Mouse (Mus musculus) liver (tissue): ENCODE data around the gene Dusp27.
"Not testable (repeated sequence)": the region's sequence is repeated elsewhere in the genome, so short reads cannot be mapped to it uniquely, and the experiment has no call there.

ENCODE experiments used
- DNase-seq: peaks from one replicate; pipeline ENCODE4 v3.0.0-alpha.2; 2020; ENCODE audit warnings: mixed read lengths

The Dusp27 gene

DNA sequence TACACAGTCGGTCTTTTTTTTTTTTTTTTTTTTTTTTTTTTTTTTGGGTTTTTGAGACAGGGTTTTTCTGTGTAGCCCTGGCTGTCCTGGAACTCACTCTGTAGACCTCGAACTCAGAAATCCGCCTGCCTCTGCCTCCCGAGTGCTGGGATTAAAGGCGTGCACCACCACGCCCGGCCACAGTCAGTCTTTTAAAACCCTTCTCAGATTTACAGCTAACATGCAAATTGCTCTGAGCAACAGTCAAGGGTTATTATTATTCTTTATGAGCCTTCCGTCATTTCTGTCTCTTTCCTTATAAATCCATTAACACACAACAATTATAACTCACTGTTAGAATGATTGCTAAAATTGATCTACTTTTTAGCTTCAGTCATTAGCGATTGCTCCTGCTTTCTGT lies 14.1 kb upstream of the Dusp27 start:
- not testable (repeated sequence) for DNase-seq

DNA sequence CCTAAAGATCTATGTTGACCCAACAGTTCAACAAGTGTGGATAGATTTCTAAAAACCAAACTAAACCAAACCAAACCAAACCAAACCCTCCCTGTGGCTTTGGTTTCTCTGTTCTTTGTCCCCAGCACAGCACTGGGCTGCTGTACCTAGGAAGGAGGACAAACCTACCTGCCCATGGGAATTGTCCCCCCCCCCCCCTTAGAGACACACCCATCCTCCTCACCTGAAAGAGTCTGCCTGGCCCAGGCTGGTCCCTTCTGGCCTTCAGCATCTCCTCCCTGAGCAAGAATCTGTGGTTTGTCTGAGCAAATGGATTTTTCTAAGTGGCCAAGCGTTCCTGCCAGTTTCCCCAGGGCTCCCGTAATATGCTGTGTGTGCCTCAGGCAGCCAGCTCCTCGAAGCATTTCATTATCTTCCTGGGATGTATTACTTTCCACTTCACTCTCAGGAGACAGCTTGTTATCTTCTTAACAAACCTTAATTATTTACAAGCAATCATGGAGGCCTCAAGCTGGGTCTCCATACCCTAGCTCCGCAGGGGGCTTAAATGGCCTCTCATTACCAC lies 12.0 kb upstream of the Dusp27 start:
- no peak for DNase-seq

GRCm38 (mm10) chr1:166139113-166139512 lies 11.4 kb upstream of the Dusp27 start:
- DNase-seq, result no peak

GRCm38 (mm10) chr1:166138136-166138535 lies 10.4 kb upstream of the Dusp27 start:
- DNase-seq, result peak; percentile 17

GRCm38 (mm10) chr1:166137244-166137938 lies 9.7 kb upstream of the Dusp27 start:
- DNase-seq, result no peak

GRCm38 (mm10) chr1:166135091-166135740 lies 7.5 kb upstream of the Dusp27 start:
- no peak for DNase-seq

DNA sequence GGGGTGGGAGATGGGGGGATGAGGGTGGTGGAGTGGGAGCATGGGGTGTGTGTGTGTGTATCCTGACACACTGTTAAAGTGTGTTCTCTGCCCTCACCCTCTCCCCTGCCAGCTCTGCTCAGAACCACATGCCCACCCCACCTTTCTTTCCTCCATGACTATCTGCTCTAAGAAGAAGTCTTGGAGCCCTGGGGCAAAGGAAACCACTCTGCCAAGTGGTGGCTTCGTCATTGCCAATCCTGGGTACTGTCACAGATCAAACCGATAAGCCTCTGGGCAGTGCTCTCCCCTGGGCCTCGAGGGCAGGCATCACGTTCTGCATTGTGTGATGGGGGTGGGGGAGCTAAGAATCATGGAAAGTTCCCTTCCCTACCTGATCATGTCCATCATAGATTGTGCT lies 4.6 kb upstream of the Dusp27 start:
- no peak for DNase-seq

GRCm38 (mm10) chr1:166130224-166130860 lies 2.6 kb upstream of the Dusp27 start, which contains the start of gene Gpa33:
TSS of gene Gpa33 (plus strand) at chr1:166130238.
- no peak for DNase-seq

GRCm38 (mm10) chr1:166128551-166128950 lies 829 bp upstream of the Dusp27 start:
- DNase-seq, result no peak

GRCm38 (mm10) chr1:166126795-166127194 lies 927 bp downstream of the Dusp27 start:
- DNase-seq, result no peak

GRCm38 (mm10) chr1:166126290-166126689 lies 1.4 kb downstream of the Dusp27 start:
- DNase-seq, result no peak

DNA sequence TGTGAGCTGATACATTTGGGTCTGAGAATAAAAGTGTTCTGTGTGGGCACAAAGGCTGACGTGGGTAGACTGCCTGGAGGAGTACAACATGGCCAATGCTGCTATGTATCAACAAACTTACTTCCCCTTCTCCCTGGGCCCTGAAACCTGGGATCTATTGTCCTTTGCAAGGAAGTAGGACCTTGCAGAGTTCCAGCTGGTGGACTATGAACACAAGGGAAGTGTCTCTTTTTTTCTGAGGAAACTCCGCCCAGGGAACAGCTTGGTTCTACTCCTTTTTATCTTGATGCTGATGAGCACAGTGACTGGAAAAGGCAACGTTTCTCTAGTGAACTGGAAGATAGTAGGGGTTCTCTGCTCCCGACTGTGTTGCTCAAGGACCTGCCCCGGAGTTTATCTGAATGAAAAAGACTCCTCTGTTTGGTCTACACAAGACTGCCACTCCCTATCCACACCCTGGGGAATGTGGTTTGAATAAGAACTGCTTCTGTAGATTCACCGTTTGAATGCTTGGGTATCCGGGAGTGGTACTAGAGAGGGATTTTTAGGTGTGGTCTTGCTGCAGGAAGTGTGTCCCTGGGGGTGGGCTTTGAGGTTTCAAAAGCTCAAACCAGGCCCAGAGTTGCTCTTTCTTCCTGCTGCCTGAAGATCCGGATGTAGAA lies 2.7 kb downstream of the Dusp27 start:
- DNase-seq, result no peak

DNA sequence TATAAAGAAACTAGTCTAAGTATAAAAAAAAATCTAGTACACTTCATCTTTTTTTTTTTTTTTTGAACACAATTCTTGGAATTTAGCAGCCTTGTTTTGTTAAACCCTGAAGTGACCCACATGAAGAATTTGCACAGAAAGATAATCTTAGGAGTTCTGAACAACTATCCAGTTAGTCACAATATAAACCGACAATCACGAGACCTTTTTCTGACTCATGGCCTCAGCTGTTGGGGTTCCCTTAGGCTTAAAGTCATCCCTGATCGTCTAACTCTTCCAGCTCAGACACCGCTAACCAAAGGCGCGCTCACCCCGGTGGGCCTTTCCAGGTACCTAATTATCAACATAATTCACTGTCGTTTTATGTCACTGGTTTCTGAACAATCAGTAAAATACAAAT lies 4.0 kb downstream of the Dusp27 start:
- no peak for DNase-seq

DNA sequence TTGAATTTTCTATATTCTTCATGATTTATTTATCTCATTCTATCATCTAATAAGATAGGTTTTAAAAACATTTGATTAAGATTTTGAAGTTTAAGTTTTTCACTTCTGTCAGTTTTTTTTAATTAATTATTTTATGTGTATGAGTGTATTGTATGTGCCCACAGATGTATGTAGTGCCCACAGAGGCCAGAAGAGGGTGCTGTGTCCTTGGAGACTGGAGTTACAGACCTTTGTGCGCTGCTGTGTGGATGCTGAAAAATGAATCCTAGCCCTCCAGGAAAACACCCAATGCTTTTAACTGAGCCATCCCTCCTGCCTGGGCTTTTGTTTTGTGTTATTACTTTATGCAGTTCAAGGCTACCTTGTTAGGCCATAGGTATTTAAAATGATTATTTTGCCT lies 4.7 kb downstream of the Dusp27 start:
- DNase-seq, result no peak

DNA sequence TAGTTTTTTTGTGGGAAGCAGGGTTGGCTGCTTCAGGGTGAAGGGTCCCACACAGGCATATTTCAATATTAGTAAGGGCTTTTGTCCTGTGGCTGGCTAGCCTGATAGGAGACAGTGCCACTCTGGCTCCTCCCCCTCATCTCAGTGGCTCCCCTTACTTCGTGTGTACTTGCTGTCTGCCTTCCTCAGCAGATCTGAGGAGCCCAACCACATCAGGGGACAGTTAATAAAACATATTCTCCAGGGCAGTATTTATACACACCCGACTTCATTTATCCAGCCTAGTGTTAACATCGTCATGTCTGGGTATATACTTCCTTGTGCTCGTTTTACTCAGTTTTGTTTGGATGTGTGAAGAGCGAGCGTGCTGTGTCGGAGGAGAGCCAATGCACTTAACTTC lies 5.6 kb downstream of the Dusp27 start:
- DNase-seq, result no peak

- no peak for DNase-seq
These were observed 9.7 kb downstream of the Dusp27 start for GRCm38 (mm10) chr1:166117866-166118639.

- DNase-seq, result no peak
These were observed 12.0 kb downstream of the Dusp27 start for GRCm38 (mm10) chr1:166115719-166116118.

DNA sequence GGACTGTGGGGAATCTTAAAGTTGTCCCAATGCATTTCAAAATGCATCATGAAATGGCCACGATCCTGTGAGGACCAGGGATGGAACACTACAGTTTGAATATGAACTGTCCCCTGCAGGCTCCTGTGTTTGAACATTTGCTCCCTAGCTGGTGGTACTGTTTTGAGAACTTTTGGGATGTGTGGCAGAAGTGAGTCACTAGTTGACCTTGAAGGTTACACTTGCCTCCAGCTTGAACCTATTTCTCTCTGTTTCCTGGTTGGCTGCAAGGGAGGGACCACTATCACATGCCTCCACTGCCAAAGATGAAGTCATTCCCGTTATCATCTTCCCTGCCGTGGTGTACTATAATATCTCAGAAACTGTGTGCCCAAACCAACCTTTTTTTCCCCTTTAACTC lies 12.7 kb downstream of the Dusp27 start:
- DNase-seq, result no peak

GRCm38 (mm10) chr1:166105464-166105863 lies 22.3 kb downstream of the Dusp27 start:
- no peak for DNase-seq

DNA sequence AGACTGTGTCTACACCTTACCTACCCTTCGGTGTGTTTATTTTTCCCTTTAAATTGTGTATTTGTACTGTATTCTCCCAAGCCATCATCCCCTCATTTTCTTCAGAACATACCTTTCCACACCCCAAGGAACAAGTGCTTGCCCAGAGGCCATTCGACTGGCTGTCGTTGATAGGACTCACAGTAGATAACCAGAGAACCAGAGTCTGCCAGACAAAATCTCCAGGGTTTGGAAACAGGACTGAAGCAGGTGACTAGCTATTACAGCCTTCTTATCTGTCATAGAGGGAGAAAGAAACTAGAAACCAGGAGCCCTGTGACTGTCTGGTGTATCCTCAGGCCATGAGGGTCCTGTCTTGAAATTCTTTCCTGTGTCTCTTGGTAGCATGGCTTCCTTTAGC lies 22.9 kb downstream of the Dusp27 start:
- DNase-seq, result peak; percentile 17

- DNase-seq, result peak; percentile 45
These were observed 24.7 kb downstream of the Dusp27 start for GRCm38 (mm10) chr1:166102920-166103608.

GRCm38 (mm10) chr1:166098120-166098519 lies 29.6 kb downstream of the Dusp27 start:
- DNase-seq, result no peak
